Mouse (Mus musculus) midbrain, postnatal 0 days (tissue): ENCODE data around the gene E2f4. TPM values are rescaled to one million over a fixed set of nuclear protein-coding genes. Genes with fewer than 3 reads are reported as not detected.

ENCODE experiments used
- ATAC-seq: fragments of 200-750 bp; cut with Nextera tagmentation; 2 replicates; pipeline ENCODE4 v1.8.0; 2017; ENCODE audit warnings: moderate number of reproducible peaks, mild to moderate bottlenecking, moderate TSS enrichment, moderate library complexity; ENCODE audit not compliant: low FRiP score
- DNase-seq: peaks from one replicate; pipeline ENCODE4 v3.0.0-alpha.2; 2015; ENCODE audit warnings: low spot score
- H3K27ac ChIP-seq: fragments of 300-500 bp; sonication (generic); 2 replicates; pipeline ENCODE4 v1.5.1; 2014; ENCODE audit warnings: low read depth, mild to moderate bottlenecking, low read length, mixed read lengths
- H3K27me3 ChIP-seq: fragments of 300-500 bp; sonication (generic); 2 replicates; pipeline ENCODE4 v1.6.1; 2014; ENCODE audit warnings: low read length, control low read depth, mixed read lengths; ENCODE audit not compliant: insufficient read depth
- H3K36me3 ChIP-seq: fragments of 300-500 bp; sonication (generic); 2 replicates; pipeline ENCODE4 v1.6.1; 2014; ENCODE audit warnings: low read length, control low read depth, mixed read lengths; ENCODE audit not compliant: insufficient read depth
- H3K4me1 ChIP-seq: fragments of 300-500 bp; sonication (generic); 2 replicates; pipeline ENCODE4 v1.6.1; 2014; ENCODE audit warnings: mild to moderate bottlenecking, control low read depth, antibody characterized with exemption, low read length, mixed read lengths; ENCODE audit not compliant: insufficient read depth
- H3K4me2 ChIP-seq: fragments of 300-500 bp; sonication (generic); 2 replicates; pipeline ENCODE4 v1.6.1; 2014; ENCODE audit warnings: low read depth, mild to moderate bottlenecking, low read length, mixed read lengths; ENCODE audit not compliant: poor library complexity, severe bottlenecking
- H3K4me3 ChIP-seq: fragments of 300-500 bp; sonication (generic); 2 replicates; pipeline ENCODE4 v1.5.1; 2014; ENCODE audit warnings: low read depth, mild to moderate bottlenecking, low read length, moderate library complexity
- H3K9ac ChIP-seq: fragments of 300-500 bp; sonication (generic); replicated peaks from 2 replicates; pipeline ENCODE4 v1.6.1; 2014; ENCODE audit warnings: mild to moderate bottlenecking, low read length, moderate library complexity, mixed read lengths; ENCODE audit not compliant: poor library complexity, severe bottlenecking
- H3K9me3 ChIP-seq: fragments of 300-500 bp; sonication (generic); 2 replicates; pipeline ENCODE4 v1.6.1; 2016; ENCODE audit warnings: low read length, control low read depth
- CTCF ChIP-seq: IDR thresholded peaks from 2 replicates; pipeline ENCODE4 v1.5.1; 2016; ENCODE audit warnings: antibody characterized with exemption, mild to moderate bottlenecking
- WGBS: fragments of 180-500 bp; shearing (Covaris S2); extraction: QIAGEN DNeasy Blood & Tissue Kit; methylation state at CpG from one replicate; pipeline ENCODE4 v1.1.7; 2014; 5-methylcytosine and 5-hydroxymethylcytosine counted together
- polyA plus RNA-seq: library from polyadenylated mRNA; unstranded; fragments of >200 nt; fragmentation: Nextera tagmentation; extraction: Ambion mirVana; gene quantifications from 2 replicates; pipeline ENCODE4 v1.2.1, GENCODE M21; 2015
- total RNA-seq: library from RNA; depleted of rRNA; stranded (reverse); fragments of >200 nt; gene quantifications from 2 replicates; pipeline ENCODE4 v1.2.3, GENCODE M21; 2014

Gene E2f4
- total and polyA plus RNA-seq, 2 experiments from 2014 or later, result 29.1 to 35.7 TPM

GRCm38 (mm10) chr8:105294776-105295175 lies 2.7 kb upstream of the E2f4 start:
- ATAC-seq, result no peak
- 0 out of 2 replicates have a peak, but pooled peaks cover 3% of the 10 kb centered on the region for H3K36me3 ChIP-seq
- no peaks in the 10 kb centered on the region for H3K9me3 ChIP-seq
- no peak for DNase-seq
- WGBS, result 54% methylated on average over 9 of the region's 9 CpGs
- H3K4me2 ChIP-seq, result no peak overlapping the region
- no peaks in the 10 kb centered on the region for H3K27me3 ChIP-seq
- H3K9ac ChIP-seq, result no peak overlapping the region
- peaks cover 15% of the 10 kb centered on the region; the same call in 1 of the 2 replicates for H3K4me1 ChIP-seq
- no peak overlapping the region for H3K27ac ChIP-seq
- H3K4me3 ChIP-seq, result no peak overlapping the region
- no peak for TF ChIP-seq CTCF

GRCm38 (mm10) chr8:105295256-105295655 lies 2.2 kb upstream of the E2f4 start:
- peaks cover 8% of the 10 kb centered on the region for H3K36me3 ChIP-seq
- 64% methylated on average over 11 of the region's 11 CpGs for WGBS
- no peaks in the 10 kb centered on the region for H3K9me3 ChIP-seq
- H3K4me1 ChIP-seq, result peaks cover 11% of the 10 kb centered on the region; the same call in 1 of the 2 replicates
- no peak overlapping the region for H3K9ac ChIP-seq
- H3K4me3 ChIP-seq, result no peak overlapping the region
- no peaks in the 10 kb centered on the region for H3K27me3 ChIP-seq
- TF ChIP-seq CTCF, result no peak
- H3K27ac ChIP-seq, result no peak overlapping the region
- no peak overlapping the region for H3K4me2 ChIP-seq
- no peak for DNase-seq
- ATAC-seq, result no peak

- peak within 1 kb of the TSS; percentile 96; the same call in 1 of the 2 replicates for H3K4me2 ChIP-seq
- H3K27ac ChIP-seq, result no peak within 1 kb of the TSS
- H3K27me3 ChIP-seq, result no peaks in the 10 kb centered on the region
- no peak for TF ChIP-seq CTCF
- no peak for DNase-seq
- peaks cover 9% of the 10 kb centered on the region; the same call in 1 of the 2 replicates for H3K4me1 ChIP-seq
- H3K4me3 ChIP-seq, result no peak within 1 kb of the TSS
- H3K36me3 ChIP-seq, result peaks cover 12% of the 10 kb centered on the region
- WGBS, result 53% methylated on average over 11 of the region's 11 CpGs
- no peak within 1 kb of the TSS for H3K9ac ChIP-seq
- H3K9me3 ChIP-seq, result no peaks in the 10 kb centered on the region
- ATAC-seq, result no peak
Measured at GRCm38 (mm10) chr8:105295895-105296573, 1.4 kb upstream of the E2f4 start, which contains the start of gene Exoc3l. Gene Exoc3l, minus strand, starts transcription at chr8:105296101.

GRCm38 (mm10) chr8:105298351-105299252 lies 1.1 kb downstream of the E2f4 start:
- peak overlapping the region; percentile 96 for H3K4me2 ChIP-seq
- TF ChIP-seq CTCF, result no peak
- no peak for ATAC-seq
- DNase-seq, result no peak
- H3K27ac ChIP-seq, result 0 out of 2 replicates have a peak overlapping the region, but pooled peaks have one; percentile 70
- peak overlapping the region; percentile 81 for H3K9ac ChIP-seq
- peak overlapping the region; percentile 74 for H3K4me3 ChIP-seq
- peaks cover 28% of the 10 kb centered on the region for H3K36me3 ChIP-seq
- H3K4me1 ChIP-seq, result peaks cover 9% of the 10 kb centered on the region; the same call in 1 of the 2 replicates
- no peaks in the 10 kb centered on the region for H3K27me3 ChIP-seq
- H3K9me3 ChIP-seq, result no peaks in the 10 kb centered on the region
- 67% methylated on average over 18 of the region's 18 CpGs for WGBS

GRCm38 (mm10) chr8:105299962-105300361 lies 2.5 kb downstream of the E2f4 start:
- H3K4me3 ChIP-seq, result no peak overlapping the region
- H3K27me3 ChIP-seq, result no peaks in the 10 kb centered on the region
- DNase-seq (no peak), ATAC-seq (no peak)
- peaks cover 39% of the 10 kb centered on the region for H3K36me3 ChIP-seq
- WGBS, result over 99% methylated on average over 8 of the region's 8 CpGs
- H3K9ac ChIP-seq, result no peak overlapping the region
- TF ChIP-seq CTCF, result no peak
- H3K27ac ChIP-seq, result no peak overlapping the region
- no peaks in the 10 kb centered on the region for H3K9me3 ChIP-seq
- H3K4me2 ChIP-seq, result no peak overlapping the region
- H3K4me1 ChIP-seq, result peaks cover 9% of the 10 kb centered on the region; the same call in 1 of the 2 replicates
